Mouse (Mus musculus): ENCODE measurements around the gene Whamm.
A peak's percentile ranks its signal among the peaks of the same experiment; 100 is the strongest.

Whamm gene

DNA sequence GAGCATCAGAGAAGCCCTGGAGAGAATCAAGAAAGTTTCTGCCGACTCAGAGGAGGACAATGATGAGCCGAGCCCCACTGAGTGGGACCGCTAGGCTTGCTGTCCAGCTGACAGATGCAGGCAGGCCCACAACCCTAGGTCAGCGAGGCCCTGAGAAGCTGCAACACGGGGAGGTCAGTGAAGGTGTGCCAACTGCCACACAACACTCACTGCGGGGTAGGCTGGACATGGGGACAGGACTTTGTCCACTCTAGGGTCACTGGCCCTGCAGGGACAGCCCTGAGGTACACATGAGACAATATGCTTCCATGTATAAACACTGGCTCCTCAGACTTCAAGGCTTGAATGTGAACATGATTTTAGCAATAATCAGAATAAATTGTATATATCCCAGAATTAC, 25.0 kb downstream of the Whamm start:
- no peak for DNase-seq (ENCODE audit: low spot score)

- no peak for DNase-seq (ENCODE audit: low spot score)
These were observed 26.6 kb downstream of the Whamm start for GRCm38 (mm10) chr7:81597660-81598059.

DNA sequence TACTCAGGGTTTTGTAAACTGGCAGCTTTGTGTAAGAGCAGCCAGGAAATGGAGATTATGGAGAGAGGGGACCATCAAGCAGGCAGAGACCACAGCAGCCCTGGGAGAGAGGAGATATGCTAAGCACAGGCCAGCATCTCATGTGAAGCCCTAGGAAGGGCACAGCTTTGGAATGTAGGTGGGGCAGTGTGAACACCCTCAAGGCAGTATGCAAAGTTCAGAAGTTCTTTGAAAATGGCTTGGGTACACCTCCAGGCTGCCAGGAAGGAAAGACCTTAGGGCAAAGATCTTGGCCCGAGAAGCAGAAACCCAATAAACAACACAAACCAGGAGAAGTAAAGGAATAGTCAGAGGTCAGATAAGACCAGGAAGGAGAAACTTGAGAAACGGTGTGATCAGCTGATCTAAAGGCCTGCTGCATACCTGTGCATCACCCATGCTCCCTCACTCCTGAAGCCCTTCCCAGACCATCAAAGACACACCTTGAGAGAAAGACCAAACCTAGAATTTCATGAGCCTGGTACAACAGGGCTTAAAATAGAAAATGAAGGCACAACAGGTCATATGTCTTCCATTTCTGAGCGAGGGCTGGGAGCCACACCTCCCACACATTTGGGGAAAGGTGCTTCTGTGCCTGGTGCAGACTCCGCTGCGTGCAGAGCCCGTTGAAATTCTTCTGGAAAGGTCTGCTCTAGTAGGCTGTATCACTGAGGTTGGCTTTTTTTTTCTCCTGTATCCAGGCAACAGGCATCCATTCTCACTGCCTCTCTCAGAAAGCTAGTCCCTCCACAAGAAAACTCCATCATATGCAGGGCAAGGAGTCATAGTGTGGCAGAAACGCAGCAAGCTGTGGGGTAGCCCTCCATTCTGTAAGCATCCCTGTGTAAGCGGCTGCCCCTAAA, 28.6 kb downstream of the Whamm start:
- DNase-seq (ENCODE audit: low spot score) = peak; percentile 18

GRCm38 (mm10) chr7:81604991-81605390, 33.9 kb downstream of the Whamm start:
- DNase-seq (ENCODE audit: low spot score) = no peak

- DNase-seq (ENCODE audit: low spot score) = no peak
These were observed 34.4 kb downstream of the Whamm start for GRCm38 (mm10) chr7:81605489-81605888.

GRCm38 (mm10) chr7:81606452-81606851, 35.4 kb downstream of the Whamm start:
- no peak for DNase-seq (ENCODE audit: low spot score)

GRCm38 (mm10) chr7:81610125-81610524, 39.1 kb downstream of the Whamm start:
- no peak for DNase-seq (ENCODE audit: low spot score)

DNA sequence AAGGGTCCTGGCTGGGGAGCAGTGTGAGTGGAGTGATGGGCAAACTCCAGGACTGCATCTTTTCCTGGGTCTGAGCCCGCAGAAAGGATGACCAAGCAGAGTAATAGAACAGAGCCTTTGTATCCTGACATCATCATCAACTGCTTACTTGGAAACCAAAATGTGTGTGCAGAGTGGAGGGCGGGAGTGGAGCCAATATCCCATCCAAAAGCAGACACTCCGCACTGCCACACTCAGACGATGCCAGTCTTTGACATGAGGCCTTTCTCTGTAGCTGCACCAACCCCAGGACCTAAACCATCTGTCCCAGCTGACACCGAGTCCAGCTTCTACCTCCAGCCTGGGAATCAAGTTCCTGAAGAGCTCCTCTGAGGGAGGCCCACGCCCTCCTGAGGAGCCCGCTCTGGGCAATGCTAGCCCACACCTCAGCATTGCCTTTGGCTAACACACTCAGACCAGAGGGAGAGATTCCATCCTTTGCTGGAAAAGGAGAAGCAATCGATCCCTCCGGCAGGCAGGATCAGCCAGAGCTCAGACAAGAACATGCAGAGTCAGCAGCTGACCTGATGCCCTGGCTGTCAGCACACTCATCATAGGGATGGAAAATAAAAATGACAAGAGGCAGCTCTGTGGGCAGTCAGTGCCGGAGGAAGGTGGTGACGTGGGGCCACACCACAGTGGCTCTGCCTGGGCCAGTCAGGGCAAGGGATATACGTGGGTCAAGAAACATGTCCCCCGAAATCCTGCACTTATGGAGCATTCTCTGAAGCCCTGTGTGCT, 42.0 kb downstream of the Whamm start:
- DNase-seq (ENCODE audit: low spot score) = no peak

DNA sequence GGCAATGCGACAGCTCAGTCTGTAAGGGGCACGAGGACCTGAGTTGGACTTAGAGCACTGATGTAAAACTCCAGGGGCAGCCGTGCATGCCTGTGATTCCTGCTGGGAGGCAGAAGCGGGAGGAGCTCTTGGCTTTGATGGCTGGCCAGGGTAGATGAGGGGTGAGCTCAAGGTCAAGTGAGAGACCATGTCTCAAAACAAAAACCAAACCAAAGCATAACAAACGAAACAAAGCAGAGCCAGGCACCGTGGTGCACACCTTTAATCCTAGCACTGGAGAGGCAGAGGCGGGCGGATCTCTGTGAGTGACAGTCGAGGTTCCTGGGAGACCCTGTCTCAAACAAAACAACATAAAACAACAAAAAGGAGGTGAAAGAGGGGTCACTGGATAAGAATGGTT, 44.0 kb downstream of the Whamm start:
- DNase-seq (ENCODE audit: low spot score) = no peak

- DNase-seq (ENCODE audit: low spot score) = no peak
These were observed 51.7 kb downstream of the Whamm start for GRCm38 (mm10) chr7:81622793-81623192.

- no peak for DNase-seq (ENCODE audit: low spot score)
These were observed 52.7 kb downstream of the Whamm start for GRCm38 (mm10) chr7:81623767-81624166.

DNA sequence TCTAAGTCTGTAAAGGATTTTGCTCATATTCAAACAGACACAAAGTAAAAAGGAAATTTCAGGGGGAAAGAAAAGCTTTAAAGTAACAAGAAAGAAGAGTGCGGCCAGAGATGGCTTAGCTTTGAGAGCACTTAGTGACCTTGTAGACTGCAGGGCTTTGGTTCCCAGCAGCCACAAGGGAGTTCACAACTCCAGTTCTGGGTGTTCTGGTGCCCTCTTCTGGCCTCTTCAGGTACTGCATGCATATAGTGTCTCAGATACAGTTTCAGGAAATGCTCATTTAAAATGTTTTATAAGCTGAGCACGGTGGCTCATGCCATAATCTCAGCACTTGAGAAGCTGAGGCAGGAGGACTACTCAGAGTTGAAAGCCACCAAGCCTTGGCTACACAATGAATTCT, 55.4 kb downstream of the Whamm start:
- no peak for DNase-seq (ENCODE audit: low spot score)

- DNase-seq (ENCODE audit: low spot score) = no peak
These were observed 60.2 kb downstream of the Whamm start for GRCm38 (mm10) chr7:81631261-81631660.

GRCm38 (mm10) chr7:81632586-81632985, 61.5 kb downstream of the Whamm start:
- no peak for DNase-seq (ENCODE audit: low spot score)

DNA sequence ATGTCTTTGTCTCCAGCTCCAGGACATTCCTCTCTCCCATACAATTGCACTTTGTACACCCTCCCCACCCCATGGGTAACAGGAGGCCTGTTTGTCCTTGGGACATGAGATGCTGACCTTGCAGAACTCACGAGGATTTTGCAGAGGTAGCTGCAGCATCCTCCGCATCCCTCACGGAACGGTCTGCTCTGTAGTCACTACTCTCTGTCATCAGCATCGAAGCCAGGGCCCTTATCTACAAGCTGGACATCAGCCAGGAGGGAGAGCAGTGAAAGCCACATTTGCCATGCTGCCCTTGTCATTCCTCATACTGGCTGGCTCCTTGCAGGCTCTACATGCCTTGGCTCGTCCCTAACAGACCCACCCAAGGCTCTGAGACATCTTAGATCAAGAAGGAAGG, 70.0 kb downstream of the Whamm start:
- DNase-seq (ENCODE audit: low spot score) = no peak

GRCm38 (mm10) chr7:81644551-81645235, 73.6 kb downstream of the Whamm start:
- DNase-seq (ENCODE audit: low spot score) = no peak
